Mouse (Mus musculus): ENCODE measurements around the gene St8sia1.

Gene St8sia1

DNA sequence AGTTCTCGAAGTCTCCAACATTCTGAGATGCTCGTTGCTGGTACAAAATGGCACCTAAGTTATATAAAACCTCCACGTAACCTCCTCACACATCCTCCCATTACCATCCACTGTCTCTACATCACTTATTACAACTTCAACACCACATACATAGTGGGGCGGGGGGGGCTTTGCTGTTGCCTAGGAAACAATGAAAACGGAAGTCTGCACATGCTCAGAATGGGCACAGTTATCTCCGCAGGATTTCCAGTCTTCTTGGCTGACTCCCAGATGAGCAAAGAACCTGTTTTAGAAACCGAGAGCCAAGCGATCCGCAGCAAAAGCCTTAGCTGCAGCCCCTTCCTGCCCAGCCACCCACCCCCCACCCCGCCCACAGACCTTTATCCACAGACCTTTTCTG is 174.5 kb downstream of the St8sia1 start:
- no peak for DNase-seq (ENCODE audit: low spot score in 2 of 2)

GRCm38 (mm10) chr6:142788042-142788987 is 175.9 kb downstream of the St8sia1 start:
- DNase-seq (ENCODE audit: low spot score in 2 of 2), result no peak

DNA sequence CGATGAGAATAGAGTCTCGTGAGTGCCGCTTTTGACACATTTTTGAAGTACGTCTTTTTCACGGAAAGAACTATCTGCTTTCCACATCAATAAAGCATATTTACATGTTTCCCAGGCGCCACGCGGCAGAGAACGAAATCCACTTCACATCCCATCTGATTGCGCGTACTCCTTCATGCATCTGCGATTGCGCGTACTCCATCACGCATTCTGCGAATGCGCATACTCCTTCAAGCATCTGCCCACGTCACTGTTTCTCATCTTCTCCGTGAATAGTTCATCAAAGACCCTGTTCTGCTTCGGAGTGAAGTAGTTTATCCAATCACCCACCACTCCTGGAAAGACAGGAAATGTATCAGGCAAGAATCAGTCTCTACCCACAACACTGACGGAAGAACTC is 178.1 kb downstream of the St8sia1 start:
- no peak for DNase-seq (ENCODE audit: low spot score in 2 of 2)

- DNase-seq (ENCODE audit: low spot score in 2 of 2), result peak; percentile 52 to 75
Measured at GRCm38 (mm10) chr6:142785343-142785742, 178.9 kb downstream of the St8sia1 start.

GRCm38 (mm10) chr6:142781286-142781685 is 183.0 kb downstream of the St8sia1 start:
- no peak for DNase-seq (ENCODE audit: low spot score in 2 of 2)

- no peak for DNase-seq (ENCODE audit: low spot score in 2 of 2)
Measured at GRCm38 (mm10) chr6:142780574-142781033, 183.6 kb downstream of the St8sia1 start.

- DNase-seq (ENCODE audit: low spot score in 2 of 2), result no peak
Measured at GRCm38 (mm10) chr6:142779812-142780573, 184.3 kb downstream of the St8sia1 start.

- DNase-seq (ENCODE audit: low spot score in 2 of 2), result peak in 1 of 2 experiments; percentile 51
Measured at GRCm38 (mm10) chr6:142779045-142779811, 185.0 kb downstream of the St8sia1 start.

DNA sequence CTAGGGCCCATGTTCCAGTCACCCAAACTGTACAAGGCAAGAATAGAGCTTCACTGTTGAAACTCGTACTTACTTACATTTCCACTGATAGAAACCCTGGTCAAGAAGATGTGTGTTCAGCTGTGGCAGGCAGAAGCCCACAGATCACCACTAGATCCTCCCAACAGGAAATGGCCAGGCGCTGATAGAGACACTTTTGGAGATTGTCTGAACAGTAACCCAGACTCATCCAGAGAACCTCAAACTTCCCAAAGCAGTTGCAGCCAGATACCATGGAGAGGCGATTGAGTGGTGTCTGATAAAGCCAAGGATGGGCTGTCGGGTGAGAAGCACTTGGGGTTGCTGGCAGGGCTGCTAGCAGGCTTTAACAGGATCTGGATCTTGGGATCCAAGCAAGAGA is 187.3 kb downstream of the St8sia1 start:
- DNase-seq (ENCODE audit: low spot score in 2 of 2), result no peak

GRCm38 (mm10) chr6:142773566-142773965 is 190.7 kb downstream of the St8sia1 start:
- DNase-seq (ENCODE audit: low spot score in 2 of 2), result no peak

DNA sequence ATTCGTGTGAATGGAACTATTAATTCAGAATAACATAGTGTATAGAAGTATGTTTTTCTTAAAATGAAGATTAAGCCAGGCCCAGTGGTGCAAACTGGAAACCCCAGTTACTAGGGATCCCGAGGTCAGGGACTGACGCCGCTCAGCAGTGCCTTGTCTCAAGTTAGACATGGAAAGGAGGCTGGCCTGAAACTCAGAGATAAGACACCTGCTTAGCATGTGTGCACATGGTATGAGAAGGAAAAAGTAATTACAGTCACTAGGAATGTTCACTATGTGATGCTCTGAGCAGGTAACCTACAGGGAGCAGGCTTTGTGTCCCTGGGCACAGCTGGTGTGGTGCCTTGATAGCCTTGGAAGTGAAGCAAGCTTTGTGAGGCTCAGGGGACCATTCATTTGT is 192.6 kb downstream of the St8sia1 start:
- no peak for DNase-seq (ENCODE audit: low spot score in 2 of 2)

Data from spleen, postnatal 10 days (tissue).